Mouse (Mus musculus) retina, embryonic 14.5 days (tissue): Measurements from ENCODE around the gene Aacs.

Experiments used
- DNase-seq: peaks from one replicate; pipeline ENCODE4 v3.0.0-alpha.2; 2015; ENCODE audit warnings: low spot score

Aacs gene

DNA sequence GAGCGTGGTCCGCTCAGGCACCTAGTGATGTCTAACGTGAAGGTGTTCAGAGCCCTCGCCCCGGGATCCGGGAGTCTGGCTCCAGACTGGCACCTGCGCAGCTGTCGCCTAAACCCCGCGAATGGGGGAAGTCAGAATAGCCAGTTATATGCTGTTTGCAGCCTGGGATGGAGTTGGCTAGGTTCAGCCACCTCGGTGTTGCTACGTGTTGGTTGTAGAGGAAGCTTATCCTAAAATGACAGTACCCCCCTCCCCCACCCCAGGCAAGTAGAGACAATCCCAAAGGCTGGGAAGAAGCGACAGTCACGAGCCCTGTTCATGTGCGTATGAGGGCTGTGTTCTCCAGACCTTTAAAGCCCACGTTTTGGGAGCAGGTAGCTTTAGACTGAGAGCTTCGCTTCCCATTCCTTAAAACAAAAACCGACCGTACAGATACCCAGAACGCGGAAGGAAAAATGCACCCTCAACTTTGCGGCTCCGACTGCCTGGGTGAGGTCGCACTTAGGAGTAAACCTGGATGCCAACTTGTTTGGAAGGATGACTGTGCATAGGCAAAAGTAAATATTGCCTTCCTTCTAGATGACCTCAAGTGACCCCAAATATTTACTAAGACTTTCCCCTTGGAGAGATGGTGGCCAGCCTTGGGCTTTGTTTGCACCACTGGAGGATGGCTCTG lies 57.7 kb downstream of the Aacs start:
- no peak for DNase-seq

DNA sequence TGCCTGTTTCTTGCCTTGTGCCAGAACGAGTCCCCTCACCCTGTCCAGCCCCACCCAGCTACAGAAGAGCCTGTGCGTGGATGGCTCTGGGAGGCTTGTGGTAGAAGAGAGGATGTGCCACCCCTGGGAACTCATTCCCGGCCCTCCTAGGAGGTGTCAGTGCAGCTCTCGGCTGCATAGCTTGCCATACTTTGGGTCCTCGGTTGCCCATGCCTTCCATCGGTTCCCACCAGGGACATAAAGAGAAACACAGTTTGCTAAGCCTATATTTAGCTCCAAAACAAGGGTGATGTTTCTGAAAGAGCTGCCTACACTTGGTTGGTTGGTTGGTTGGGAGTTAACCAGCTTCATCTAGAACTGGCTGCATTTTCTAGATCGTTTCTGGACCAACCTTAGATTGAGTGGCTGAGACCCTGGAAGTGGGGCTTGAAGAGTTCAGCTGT lies 58.6 kb downstream of the Aacs start:
- no peak for DNase-seq

DNA sequence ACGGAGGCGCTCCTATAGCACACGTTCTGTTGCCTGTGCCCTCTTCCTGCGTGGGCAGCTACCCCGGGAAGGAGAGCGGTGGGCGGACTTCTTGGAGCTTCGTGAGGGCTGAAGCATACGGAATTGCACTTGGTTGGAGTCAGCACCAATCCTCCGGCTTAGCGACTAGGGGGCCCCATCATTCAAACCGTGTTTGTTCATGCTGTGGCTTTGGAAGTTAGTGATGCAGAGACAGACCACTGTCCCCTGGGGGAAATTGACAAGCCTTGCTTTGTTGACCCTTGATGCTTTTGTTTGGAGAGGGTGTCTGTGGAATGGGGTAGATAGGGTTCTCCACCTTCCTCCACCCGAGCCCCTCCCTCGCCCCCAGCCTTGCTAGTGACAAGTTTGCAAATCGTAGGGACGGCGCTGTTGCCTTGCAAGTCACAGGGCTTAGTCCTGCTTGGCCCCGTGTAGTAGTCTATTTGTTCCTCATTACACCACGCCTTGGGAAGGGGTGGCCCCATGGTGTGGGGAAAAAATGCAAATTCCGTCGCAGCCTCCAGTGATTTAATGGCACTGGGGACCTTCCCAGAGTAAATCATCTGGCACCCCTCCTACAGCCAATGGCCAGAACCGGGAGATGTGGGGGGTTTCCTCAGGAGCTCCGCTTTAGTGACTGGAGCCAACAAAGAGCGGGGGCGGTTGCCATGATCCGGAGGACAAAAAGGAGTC lies 59.2 kb downstream of the Aacs start:
- no peak for DNase-seq

DNA sequence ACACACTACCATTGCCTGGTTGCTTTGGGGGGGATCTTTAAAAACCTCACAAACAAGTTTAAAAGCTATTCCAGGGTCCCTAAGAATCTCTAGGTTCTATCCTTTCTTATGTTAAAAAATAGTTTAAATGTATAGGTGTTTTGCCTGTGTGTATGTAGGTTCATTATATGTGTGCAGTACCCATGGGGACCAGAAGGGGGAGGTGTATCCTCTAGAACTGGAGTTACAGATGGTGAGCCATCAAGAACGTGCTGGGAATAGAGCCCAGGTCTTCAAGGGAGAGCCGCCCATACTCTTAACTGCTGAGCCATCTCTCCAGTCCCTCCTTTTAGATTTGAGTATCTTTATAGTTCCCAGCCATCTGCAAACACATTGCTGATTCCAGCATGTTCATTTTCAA lies 69.5 kb downstream of the Aacs start:
- DNase-seq: no peak

DNA sequence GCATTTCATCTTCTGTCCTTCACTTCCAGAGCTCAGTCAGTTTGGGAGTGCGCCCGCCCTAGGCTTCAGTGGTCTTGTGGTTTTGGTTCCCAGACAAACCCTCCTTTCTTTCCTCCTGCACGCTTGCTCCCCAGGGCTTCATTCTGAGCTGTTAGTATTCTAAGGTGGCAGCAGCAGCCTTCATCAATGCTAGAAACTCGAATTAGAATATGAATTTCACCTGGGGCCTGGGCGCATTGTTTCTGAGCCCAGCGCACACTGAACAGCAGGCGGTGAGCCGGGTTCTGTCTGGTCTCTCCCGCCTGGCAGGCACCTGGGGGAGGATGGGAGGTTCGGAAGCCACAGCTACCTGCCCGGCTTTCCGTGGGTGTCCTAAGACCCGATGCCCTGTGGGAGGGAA lies 70.7 kb downstream of the Aacs start:
- DNase-seq: no peak

DNA sequence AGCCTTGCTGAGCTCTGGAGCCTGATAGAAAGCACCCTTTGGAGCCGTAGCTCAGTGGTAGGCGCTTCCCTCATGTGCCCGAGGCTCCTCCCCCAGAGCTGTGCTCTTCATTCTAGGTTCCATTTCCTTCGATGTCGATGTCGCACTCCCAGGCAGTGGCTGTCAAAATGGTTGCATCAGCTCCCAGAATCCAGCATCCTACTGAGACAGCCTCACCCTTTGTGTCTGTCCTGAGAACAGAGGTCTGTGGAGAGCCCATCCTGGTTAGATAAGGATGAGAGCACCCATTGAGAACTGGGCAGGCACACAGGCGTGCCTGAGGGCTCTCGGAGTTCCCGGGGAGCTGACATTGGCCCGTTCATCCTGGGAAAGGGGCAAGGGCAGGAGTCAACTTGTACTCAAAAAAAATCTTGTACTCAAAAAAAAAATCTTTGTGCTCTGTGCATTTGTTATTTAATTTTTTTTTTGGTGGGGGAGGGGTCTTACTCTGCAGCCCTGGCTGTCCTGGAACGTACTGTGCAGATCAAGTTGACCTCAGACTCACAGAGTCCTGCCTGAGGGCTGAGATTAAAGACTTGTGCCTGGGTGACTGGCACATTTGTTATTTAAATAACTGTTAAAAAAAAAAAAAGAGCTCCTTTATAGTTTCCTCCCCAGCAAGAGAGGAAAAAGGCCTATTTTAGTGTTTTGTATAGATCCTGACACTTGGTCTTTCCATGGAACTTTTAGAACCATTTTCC lies 74.3 kb downstream of the Aacs start:
- DNase-seq: no peak

DNA sequence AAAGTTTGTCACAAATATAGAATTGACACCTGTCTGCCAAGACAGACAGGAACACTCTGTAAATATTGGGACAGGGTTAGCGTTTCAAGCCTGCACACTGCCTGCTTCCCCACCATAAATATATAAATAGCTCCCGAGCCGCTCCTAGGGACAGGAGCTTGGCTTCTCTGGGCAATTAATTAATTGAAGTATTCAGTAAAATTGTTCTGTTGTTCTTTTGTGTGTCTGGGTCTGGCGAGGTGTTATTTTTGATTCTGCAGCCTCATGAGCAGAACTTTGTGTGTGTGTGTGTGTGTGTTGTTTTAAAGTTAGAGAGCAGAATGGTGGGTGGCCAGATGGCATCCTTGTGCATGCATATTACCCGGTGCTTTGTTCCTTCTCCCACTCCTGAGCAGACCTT lies 80.1 kb downstream of the Aacs start:
- DNase-seq: no peak

DNA sequence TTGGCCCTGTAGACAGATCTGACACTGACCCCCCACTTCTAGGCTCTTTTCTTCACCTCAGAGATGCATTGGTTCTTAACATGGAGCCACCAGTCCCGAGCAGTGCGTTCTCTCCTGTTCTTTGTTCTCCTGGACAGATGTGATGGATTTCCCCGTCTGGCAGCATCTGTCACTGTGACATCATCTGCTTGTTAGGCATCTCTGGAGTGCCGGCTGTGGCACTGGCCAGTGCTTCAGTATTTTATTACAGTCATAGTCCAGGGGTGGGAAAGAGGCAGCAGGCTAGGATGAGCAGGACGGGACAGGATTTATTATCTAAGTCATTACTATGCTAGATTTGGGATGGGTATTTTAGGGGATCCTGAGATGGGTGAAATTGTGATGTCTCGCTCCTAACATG lies 87.9 kb downstream of the Aacs start:
- no peak for DNase-seq

DNA sequence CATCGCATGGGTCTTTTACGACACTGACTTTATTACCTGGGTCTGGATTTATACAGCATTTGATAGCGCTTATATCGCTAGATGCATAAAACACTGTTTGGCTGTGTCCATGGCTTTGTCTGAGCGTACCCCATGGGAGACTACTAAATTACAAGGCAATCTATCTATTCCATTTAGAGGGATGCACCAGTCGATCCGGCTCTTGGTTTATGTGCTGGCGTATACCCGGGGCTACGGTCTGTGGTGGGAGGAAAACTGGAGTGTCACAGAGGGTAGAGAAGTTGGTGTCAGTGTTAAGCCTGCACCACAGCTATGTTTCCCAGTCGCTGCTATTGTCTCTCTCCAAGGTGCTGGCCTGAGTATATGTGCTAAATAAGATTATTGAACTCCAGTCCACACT lies 90.1 kb downstream of the Aacs start:
- no peak for DNase-seq
